Mouse (Mus musculus) retina, adult 2 months (tissue): ENCODE measurements around the gene Ctse.

Experiments used
- DNase-seq: peaks from one replicate; pipeline ENCODE4 v3.0.0-alpha.2; 2012; ENCODE audit warnings: low read depth, low spot score

Gene Ctse

DNA sequence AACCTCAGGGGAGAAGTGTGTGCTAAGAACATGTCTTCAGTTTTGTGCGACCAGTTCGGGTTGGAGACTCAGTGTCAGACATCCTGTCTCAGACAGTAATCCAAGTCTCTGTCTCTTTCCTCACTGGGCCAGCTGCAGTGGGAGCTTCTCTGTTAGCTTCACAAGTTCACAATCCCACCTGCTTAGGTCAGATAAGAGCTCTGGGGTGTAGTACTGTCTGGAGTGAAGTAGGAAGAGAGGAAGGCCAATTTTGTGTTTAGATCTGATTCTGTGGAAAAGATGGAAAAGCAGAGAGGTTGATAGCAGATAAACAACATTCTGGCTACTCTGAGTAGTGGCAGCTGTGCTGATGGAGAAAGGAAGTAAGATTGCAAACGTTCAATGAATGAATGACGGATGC is 61.5 kb downstream of the Ctse start:
- DNase-seq = no peak

GRCm38 (mm10) chr1:131700447-131700846 is 62.3 kb downstream of the Ctse start:
- DNase-seq = no peak

GRCm38 (mm10) chr1:131701391-131701790 is 63.3 kb downstream of the Ctse start:
- no peak for DNase-seq

DNA sequence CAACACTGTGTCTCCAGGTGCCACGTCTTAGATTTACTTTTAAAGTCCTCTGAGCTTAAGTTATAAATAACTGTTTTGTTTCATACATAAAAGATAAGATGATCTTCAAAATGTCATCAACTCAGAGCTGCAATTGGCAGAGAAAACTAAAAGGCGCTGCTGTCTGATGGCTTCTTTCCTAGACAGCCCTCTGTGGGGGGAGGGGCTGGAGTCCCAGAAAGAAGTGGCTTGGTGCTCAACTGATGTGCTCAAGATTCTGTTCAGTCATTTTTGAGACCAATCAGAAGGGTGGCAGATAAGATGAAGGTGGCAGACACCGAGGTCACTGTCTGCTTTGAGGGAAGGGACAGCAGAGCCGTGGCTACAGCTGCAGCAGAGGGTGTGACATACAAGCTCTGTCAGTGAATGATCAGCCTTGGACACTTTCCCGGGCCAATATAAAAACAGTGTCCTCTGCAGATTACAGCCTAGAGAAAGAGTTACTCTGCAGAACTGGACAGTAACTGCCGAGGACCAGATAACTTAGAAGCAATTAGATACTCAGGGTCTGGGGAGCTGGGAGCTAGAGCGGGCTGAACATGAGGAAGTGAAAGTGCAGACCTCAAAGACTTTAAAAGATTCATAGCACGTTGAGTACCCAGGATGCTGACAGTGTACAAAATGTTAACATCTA is 64.1 kb downstream of the Ctse start:
- no peak for DNase-seq

GRCm38 (mm10) chr1:131703482-131703881 is 65.4 kb downstream of the Ctse start:
- no peak for DNase-seq

DNA sequence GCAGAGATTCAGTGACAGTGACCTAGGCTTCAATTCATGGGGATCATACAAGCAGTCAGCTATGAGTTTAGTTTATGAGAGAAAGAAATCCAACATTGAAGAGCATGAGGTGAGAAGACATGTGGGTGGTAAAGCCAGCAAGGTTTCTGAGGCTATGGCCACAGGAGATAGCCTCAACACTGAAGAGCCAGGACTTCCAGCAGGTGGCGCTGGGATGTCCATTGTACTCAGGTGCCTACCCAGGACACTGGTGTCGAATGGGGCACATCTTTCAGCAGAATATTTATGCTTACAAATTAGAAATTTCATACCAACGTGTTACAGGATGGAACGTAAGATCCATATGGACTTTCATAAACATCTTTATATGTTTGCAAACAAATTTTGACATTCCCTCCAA is 70.2 kb downstream of the Ctse start:
- DNase-seq = peak; percentile 36

DNA sequence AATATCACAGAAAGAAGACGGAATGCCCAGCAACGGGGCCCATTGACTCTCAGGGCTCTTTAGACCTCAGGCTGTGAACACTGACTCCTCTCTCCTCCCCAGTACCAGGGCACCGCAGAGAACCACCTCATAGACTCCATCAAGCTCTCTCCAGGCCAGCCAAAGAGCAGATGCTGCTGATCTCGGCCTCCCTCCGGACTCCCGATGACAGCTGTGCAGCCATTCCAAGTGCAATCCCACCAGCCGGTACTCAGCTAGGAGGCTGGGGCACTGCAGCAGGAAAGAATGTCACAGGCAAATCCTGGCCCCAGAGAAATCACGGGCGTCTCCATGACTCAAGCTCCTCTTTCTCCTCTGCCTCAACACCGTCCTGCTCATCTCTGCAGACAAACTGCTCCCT is 73.4 kb downstream of the Ctse start:
- no peak for DNase-seq

DNA sequence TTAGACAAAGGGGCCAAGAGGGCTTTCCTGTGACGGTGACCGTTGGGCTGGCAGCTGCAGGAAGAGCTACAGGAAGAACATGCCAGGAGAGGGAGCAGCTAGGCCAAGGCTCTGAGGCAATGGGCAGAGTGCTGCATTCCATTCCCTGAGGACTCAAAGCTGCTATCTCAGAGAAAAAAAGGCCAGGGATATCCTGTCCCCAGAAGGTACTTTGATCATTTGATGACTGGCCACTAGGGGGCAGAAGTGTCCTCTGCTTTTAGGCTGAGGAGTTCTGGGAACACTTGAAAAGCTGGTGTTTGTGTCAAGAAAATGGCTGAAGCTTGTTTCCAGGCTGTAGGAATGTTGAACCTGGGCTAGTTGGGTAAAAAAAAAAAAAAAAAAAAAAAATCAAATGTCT is 74.3 kb downstream of the Ctse start:
- peak; percentile 50 for DNase-seq

GRCm38 (mm10) chr1:131714388-131715337 is 76.6 kb downstream of the Ctse start:
- DNase-seq = no peak

GRCm38 (mm10) chr1:131718952-131719694 is 81.0 kb downstream of the Ctse start:
- DNase-seq = no peak

DNA sequence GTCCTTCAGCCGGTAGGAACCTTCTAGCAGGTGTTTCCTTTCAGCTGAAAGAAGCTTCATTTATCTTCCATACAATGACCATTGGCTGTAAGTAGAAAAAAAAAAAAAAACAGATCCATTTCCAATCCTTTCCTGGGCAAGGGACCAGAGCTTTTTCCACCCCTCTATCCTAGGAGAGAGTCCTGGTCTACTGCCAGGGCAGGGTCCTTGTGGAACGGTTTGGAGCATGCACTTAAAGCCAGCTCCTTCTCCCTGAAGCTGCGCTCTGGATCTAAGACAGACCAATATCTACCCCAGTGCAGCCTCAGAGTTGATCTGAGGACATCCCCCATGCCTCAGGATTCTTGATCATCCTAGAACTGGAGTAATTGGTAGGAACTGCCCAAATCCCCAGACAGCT is 83.9 kb downstream of the Ctse start:
- DNase-seq = no peak

GRCm38 (mm10) chr1:131723549-131723948 is 85.4 kb downstream of the Ctse start:
- no peak for DNase-seq
